Mouse (Mus musculus) adrenal gland, adult 2 months (tissue): ENCODE results near the gene Olfr1282. TPM values are rescaled to one million over a fixed set of nuclear protein-coding genes. Genes with fewer than 3 reads are reported as not detected.
"Not testable (repeated sequence)": the region's sequence is repeated elsewhere in the genome, so short reads cannot be mapped to it uniquely, and the experiment has no call there.

Source experiments
- DNase-seq: peaks from one replicate; pipeline ENCODE4 v3.0.0; 2021
- long read RNA-seq: library from polyadenylated mRNA; stranded (forward); transcript quantifications from one replicate; pipeline ENCODE4 v2.0.0, GENCODE M21; 2021
- polyA plus RNA-seq: library from polyadenylated mRNA; depleted of rRNA; stranded (reverse); fragments of >200 nt; gene quantifications from 2 replicates; pipeline ENCODE4 v1.2.3, GENCODE M21; 2012; rRNA removed
- total RNA-seq, 2 experiments: library from RNA; stranded (reverse); gene quantifications; 2 replicates each; pipeline ENCODE4 v1.2.3; 2021

Olfr1282 gene
- total RNA-seq (not detected), polyA plus RNA-seq (not detected in 2 replicates)
- long read RNA-seq = 0 reads

DNA sequence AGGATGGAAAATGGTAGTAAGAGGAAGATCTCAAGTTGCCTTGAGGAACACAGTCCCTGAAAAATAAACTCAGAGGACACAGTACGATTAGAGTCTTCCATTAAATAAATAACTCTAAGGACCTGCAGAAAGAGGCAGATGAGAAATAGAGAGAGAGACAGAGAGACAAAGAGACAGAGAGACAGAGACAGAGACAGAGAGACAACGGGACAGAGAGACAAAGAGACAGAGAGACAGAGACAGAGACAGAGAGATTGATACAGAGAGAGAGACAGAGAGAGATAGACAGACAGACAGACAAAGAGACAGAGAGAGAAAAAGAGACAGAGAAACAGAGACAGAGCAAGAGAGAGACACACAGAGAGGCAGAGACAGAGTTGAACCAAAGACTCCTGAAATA lies at the start of gene Olfr1282:
Olfr1282 (minus strand) TSS at position 101 of the 400 bp plus-strand sequence.
- DNase-seq = no peak

DNA sequence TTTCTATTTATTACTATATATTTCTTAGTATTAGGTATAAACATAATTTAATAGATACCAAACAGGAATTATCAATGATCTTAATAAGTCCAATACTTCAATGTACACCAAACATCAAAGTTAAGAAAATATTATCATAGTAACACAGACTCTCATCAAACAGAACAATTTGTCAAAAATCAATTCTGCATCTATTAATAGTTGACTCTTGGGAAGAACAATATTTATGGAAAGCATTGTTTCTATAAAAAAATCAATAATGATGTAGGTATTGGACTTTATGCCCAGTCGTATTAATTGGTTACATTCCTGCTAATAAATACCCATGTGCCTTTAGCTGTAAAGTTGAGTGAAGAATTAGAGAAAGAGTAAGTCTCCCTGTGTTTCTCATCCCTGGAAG lies 39.3 kb upstream of the Olfr1282 start, which contains the start of gene Olfr1284:
Olfr1284 (plus strand) TSS at position 301 of the 400 bp plus-strand sequence.
- DNase-seq = no peak

DNA sequence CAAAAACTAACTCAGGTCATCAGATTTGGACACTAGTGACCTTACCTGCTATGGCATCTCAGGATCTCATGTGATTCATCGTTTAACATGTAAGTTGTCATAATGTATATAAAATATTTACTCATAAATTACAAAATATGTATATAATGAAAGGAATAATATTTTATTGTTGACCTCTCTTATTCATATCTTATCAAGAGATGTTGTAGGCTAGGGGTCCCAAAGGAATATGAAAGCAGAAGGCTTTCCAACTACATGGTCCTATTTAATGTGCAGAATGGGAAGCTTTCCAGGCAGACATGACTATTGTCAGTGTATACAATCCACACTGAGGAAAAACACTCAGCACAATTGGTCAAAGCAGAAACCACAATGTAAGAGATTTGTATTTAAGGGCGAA lies 30.6 kb upstream of the Olfr1282 start, which contains the start of gene Olfr1283:
Olfr1283 (plus strand) TSS at position 301 of the 400 bp plus-strand sequence.
- no peak for DNase-seq

DNA sequence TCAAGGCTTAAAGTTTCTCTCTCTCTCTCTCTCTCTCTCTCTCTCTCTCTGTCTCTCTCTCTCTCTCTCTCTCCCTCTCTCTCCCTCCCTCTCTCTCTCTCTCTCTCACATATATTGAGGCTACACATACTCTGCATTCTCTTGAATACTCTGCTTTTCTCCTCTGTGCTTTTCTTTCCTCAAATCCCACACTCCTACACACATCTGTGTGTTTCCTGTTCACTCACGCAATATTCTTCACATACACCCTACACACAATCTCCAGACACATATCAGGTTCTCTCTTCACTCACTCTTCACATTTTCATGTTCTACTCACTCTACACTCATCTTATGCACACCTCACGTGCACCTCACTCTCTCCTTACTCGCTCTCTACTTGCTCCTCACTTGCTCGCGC lies 2.2 kb downstream of the Olfr1282 start:
- not testable (repeated sequence) for DNase-seq

DNA sequence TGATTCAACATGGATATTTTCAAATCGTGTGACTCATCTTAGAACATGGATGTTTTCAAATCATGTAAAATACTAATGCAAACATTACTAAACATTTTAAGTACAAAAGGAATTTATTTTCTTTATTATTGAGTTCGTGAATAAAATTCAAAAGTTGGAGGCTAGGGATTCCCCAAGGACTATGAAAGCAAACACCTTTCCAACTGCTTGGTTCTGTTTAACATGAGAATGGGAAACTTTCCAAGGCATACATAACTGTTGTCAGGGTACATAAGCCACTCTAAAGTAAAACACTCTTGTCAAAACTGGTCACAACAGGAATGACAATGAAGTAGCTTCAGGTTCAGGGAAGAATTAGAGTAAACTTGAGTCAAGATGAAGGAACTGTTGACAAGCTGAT lies 9.7 kb downstream of the Olfr1282 start, which contains the start of gene Olfr1281:
Olfr1281 (plus strand) TSS at position 301 of the 400 bp plus-strand sequence.
- no peak for DNase-seq

DNA sequence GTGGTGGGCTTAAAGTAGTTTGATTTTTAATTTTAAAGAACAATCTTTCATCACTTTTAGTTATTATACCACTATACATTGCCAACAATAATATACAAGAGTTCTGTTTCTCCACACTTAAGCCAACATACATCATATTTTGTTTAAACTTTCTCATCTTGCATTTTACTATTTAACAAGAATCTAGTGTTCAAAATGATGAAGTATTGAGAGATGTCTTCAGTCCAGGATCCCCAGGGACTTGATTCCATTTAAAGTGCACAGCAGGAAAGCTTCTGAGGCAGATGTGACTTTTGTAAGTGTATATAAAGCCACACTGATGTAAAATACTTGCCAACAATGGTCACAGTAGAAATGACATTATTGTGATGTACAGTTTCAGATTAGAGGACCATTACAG lies 22.2 kb downstream of the Olfr1282 start, which contains the start of gene Olfr1280:
Olfr1280 (plus strand) TSS at position 301 of the 400 bp plus-strand sequence.
- DNase-seq = no peak

DNA sequence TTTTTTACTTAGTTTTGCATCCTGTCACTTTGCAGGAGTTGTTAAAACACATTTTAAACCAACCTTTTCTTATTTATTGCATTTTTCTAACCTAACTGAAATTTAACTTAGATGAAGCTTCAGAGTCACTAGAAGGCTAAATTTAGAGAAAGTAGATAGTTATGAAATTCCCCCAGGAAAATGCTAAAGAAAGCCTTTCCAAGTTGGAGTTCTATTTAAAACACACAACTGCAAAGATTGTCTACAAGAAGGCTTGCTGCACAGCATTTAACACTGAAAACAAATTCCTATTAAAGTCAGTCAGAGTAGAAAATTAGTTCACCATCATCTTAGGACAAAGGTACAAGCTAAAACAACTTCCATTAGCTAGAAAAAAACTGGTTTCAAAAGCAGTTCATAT lies 35.5 kb downstream of the Olfr1282 start, which contains the start of gene Olfr1279:
Olfr1279 (plus strand) TSS at position 262 of the 400 bp plus-strand sequence.
- DNase-seq = no peak

DNA sequence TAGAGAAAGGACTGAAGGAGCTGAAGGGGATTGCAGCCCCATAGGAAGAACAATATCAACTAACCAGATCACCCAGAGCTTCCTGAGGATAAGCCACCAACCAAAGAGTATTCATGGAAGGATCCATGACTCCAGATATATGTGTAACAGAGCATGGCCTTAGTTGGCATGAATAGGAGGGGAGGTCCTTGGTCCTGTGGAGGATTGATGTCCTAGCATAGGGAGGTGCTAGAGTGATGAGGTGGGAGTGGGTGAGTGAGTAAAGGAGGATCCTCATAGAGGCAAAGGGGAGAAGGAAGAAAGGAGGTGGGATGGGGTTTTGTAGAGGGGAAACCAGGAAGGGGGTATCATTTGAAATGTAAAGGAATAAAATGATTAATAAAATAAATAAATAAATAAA lies 37.3 kb downstream of the Olfr1282 start:
- no peak for DNase-seq

DNA sequence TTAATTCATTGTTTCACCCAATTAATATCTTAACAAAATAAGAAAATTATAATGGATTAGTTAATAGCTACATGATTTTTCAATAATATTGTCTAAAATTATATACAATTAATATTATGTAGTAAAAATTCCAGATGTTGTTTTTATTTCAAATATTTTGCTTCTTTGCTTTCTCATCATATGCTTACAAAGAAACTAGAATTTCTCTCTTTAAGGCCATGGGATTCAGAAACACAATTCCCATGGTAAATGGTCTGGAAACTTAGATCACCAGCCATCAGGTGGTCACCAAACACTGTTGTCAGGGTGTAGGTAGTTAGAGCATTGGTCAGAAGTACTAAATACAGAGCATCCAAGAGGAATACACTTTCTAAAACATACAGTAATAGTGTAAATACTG lies 46.0 kb downstream of the Olfr1282 start, which contains the start of gene Olfr1278:
Olfr1278 (plus strand) TSS at position 301 of the 400 bp plus-strand sequence.
- DNase-seq = no peak

Other genes with a start within 250 kb of the Olfr1282 start
- not detected for gene Gm13941, start 230.1 kb downstream of the Olfr1282 start, total RNA-seq
- not detected in 2 replicates for gene Gm13941, start 230.1 kb downstream of the Olfr1282 start, polyA plus RNA-seq
- gene Gm15130, start 183.1 kb downstream of the Olfr1282 start, total RNA-seq = not detected
- gene Gm15130, start 183.1 kb downstream of the Olfr1282 start, polyA plus RNA-seq = not detected in 2 replicates
- gene 4930430A15Rik, start 106.5 kb downstream of the Olfr1282 start, total RNA-seq = not detected
- gene 4930430A15Rik, start 106.5 kb downstream of the Olfr1282 start, polyA plus RNA-seq = not detected in 2 replicates
- gene Olfr1275, start 100.8 kb downstream of the Olfr1282 start, total RNA-seq = not detected
- not detected in 2 replicates for gene Olfr1275, start 100.8 kb downstream of the Olfr1282 start, polyA plus RNA-seq
- gene Olfr1276, start 81.6 kb downstream of the Olfr1282 start, total RNA-seq = not detected
- gene Olfr1276, start 81.6 kb downstream of the Olfr1282 start, polyA plus RNA-seq = not detected in 2 replicates
- gene Olfr1277, start 62.0 kb downstream of the Olfr1282 start, total RNA-seq = not detected
- not detected in 2 replicates for gene Olfr1277, start 62.0 kb downstream of the Olfr1282 start, polyA plus RNA-seq
- gene Olfr1278, start 45.9 kb downstream of the Olfr1282 start, total RNA-seq = not detected
- not detected in 2 replicates for gene Olfr1278, start 45.9 kb downstream of the Olfr1282 start, polyA plus RNA-seq
- not detected for gene Olfr1279, start 35.4 kb downstream of the Olfr1282 start, total RNA-seq
- gene Olfr1279, start 35.4 kb downstream of the Olfr1282 start, polyA plus RNA-seq = not detected in 2 replicates
- gene Olfr1280, start 22.1 kb downstream of the Olfr1282 start, total RNA-seq = not detected
- gene Olfr1280, start 22.1 kb downstream of the Olfr1282 start, polyA plus RNA-seq = not detected in 2 replicates
- gene Olfr1281, start 9.6 kb downstream of the Olfr1282 start, total RNA-seq = not detected
- gene Olfr1281, start 9.6 kb downstream of the Olfr1282 start, polyA plus RNA-seq = not detected in 2 replicates
- gene Olfr1283, start 30.7 kb upstream of the Olfr1282 start, total RNA-seq = not detected
- not detected in 2 replicates for gene Olfr1283, start 30.7 kb upstream of the Olfr1282 start, polyA plus RNA-seq
- gene Olfr1284, start 39.4 kb upstream of the Olfr1282 start, total RNA-seq = not detected
- gene Olfr1284, start 39.4 kb upstream of the Olfr1282 start, polyA plus RNA-seq = not detected in 2 replicates
- not detected for gene Olfr1286, start 87.0 kb upstream of the Olfr1282 start, total RNA-seq
- gene Olfr1286, start 87.0 kb upstream of the Olfr1282 start, polyA plus RNA-seq = not detected in 2 replicates
- gene Olfr1287, start 113.1 kb upstream of the Olfr1282 start, total RNA-seq = not detected
- not detected in 2 replicates for gene Olfr1287, start 113.1 kb upstream of the Olfr1282 start, polyA plus RNA-seq
- not detected for gene Olfr1288, start 138.0 kb upstream of the Olfr1282 start, total RNA-seq
- gene Olfr1288, start 138.0 kb upstream of the Olfr1282 start, polyA plus RNA-seq = not detected in 2 replicates
- gene Olfr1289, start 144.7 kb upstream of the Olfr1282 start, total RNA-seq = not detected
- gene Olfr1289, start 144.7 kb upstream of the Olfr1282 start, polyA plus RNA-seq = not detected in 2 replicates
- gene Olfr1290, start 157.8 kb upstream of the Olfr1282 start, total RNA-seq = not detected
- gene Olfr1290, start 157.8 kb upstream of the Olfr1282 start, polyA plus RNA-seq = not detected in 2 replicates
- gene Olfr1291-ps1, start 161.1 kb upstream of the Olfr1282 start, total RNA-seq = not detected
- gene Olfr1291-ps1, start 161.1 kb upstream of the Olfr1282 start, polyA plus RNA-seq = not detected in 2 replicates
- gene Olfr1293-ps, start 189.1 kb upstream of the Olfr1282 start, total RNA-seq = not detected
- not detected in 2 replicates for gene Olfr1293-ps, start 189.1 kb upstream of the Olfr1282 start, polyA plus RNA-seq
- not detected for gene Olfr1294, start 204.2 kb upstream of the Olfr1282 start, total RNA-seq
- not detected in 2 replicates for gene Olfr1294, start 204.2 kb upstream of the Olfr1282 start, polyA plus RNA-seq
- gene Olfr1295, start 233.6 kb upstream of the Olfr1282 start, total RNA-seq = not detected
- gene Olfr1295, start 233.6 kb upstream of the Olfr1282 start, polyA plus RNA-seq = not detected in 2 replicates